Mouse (Mus musculus) cerebellum, adult 11-12 months (tissue): ENCODE results near the gene Tex19.1.

Source experiments
- DNase-seq: peaks from one replicate; pipeline ENCODE4 v3.0.0; 2022

Tex19.1 gene

DNA sequence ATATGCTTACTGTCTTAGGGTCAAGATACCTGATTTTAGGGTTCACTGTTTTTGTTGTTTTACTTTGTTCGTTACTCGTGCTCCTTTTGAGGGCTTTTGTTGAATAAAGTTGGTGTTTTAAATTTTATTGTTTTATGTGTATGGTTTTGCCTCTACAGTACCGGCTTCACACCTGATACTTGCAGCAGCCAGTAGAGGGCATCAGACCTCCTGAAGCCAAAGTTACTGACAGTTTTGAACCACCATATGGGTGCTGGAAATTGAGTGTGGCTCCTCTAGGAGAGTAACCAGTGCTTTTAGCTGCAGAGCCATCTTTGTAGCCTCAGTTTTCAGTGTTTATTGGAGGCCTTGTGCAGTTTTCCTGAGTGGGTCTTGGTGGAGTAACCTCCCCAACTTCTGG is 2.2 kb downstream of the Tex19.1 start:
- DNase-seq, result no peak

GRCm38 (mm10) chr11:121154203-121154602 is 8.3 kb downstream of the Tex19.1 start:
- no peak for DNase-seq

DNA sequence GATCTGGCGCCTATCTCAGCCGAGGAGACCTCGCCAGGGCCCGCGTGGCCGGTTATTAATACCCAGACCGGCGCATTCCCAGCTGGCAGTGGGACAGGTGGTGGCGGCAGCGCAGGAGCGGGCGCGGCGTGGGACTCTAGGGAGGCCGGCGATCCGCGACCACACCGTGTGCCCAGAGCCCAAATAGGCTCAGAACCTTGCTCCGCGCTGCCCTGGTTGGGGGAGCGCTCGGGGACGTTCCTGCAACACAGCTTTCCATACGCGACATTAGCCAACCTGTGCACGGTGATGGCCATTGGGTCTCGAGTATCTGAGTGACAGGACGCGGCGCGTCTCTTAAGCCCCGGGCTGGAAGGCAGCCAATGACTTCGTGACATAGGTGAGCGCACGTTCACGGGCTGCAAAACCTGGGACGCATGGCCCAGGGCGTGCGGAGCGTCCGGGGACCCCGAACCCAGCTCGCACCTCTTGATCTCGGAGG is 10.5 kb downstream of the Tex19.1 start:
- peak; percentile 38 for DNase-seq

DNA sequence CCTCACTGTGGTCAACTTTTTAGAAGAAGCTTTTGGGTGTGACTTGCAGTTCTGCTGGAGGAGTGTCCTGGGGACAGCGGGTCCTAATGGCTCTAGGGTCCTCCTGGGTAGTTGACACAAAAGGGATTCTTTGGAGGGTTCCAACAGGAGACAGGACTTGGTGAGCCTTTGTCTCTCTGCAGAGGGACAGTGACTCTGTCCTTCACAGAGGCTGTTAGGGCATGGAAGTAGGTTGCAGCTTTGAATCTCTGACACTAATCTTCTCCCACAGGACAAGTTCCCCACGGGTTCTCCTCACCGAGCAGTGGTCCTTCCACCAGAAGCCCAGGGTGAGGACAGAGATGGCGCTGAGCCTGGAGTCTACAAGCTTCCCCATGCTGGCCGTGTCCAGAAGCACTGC is 14.0 kb downstream of the Tex19.1 start, which contains the start of gene Uts2r:
Gene Uts2r (plus strand): TSS at position 301 of the 400 bp plus-strand sequence.
- no peak for DNase-seq

- DNase-seq, result no peak
Observed at GRCm38 (mm10) chr11:121160636-121161346, 14.8 kb downstream of the Tex19.1 start.

DNA sequence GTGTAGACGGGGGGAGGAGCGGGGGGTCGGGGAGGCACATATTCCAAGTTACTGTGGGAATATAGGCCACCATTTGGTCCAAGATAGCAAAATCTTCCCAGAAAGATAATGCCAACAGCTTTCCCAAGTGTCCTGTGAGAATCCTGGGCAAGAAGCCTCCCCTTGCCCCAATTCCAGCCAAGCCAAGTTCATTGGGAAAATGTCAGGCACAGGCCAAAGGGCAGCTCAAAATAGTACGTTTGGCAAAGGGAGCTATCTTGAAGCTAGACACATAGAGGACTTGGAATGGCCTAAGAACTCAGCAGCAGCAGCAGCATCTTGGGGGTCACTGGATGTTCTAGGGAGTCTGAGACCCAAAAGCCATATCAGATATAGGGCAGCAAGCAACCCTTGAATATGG is 17.8 kb downstream of the Tex19.1 start:
- DNase-seq, result no peak

GRCm38 (mm10) chr11:121173203-121173602 is 27.3 kb downstream of the Tex19.1 start:
- no peak for DNase-seq

DNA sequence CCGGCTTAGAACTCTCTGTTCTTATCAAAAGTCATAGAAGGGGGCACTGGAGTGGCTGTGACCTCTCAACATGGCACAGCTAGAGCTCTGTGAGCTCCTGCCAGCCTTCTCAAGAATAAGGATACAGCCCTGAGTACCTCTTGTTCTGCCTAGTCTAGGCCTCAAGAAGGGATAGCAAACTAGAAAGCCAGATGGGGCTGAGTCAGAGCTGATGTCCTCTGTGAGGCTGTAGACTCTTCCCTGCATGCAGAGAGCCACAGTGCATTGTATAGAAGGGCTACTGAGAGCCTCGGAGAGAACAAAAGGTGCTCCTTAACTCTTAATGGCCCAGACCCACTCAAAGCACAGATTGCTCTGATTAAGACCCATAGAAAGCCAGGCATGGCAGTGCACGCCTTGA is 28.3 kb downstream of the Tex19.1 start:
- DNase-seq, result no peak

GRCm38 (mm10) chr11:121176285-121177270 is 30.6 kb downstream of the Tex19.1 start:
- DNase-seq, result peak; percentile 51

- peak; percentile 48 for DNase-seq
Observed at GRCm38 (mm10) chr11:121189681-121190080, 43.7 kb downstream of the Tex19.1 start.

GRCm38 (mm10) chr11:121192742-121193141 is 46.8 kb downstream of the Tex19.1 start:
- DNase-seq, result no peak

DNA sequence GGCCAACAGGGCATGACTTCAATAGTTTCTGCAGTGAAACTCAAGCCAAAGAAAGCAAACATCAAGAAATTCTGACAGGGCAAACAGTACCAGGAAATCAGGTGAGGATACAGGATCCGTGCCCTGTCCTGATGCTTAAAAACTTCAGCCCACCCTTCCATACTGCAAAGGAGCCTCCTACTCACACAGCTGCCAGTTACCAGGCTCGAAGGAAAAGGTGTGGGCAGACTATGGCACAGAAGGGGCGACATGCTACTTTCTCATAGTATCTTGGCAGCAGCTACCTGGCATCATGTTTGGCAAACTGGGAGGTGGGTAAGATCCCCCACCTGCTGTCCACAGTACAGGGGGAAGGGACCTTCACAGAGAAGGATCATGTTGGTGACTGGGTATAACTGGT is 47.5 kb downstream of the Tex19.1 start:
- no peak for DNase-seq
